Mouse (Mus musculus) embryonic stem cell, embryonic (primary cell): ENCODE measurements at regions not wholly inside any gene's neighbourhood (a gene's known extent, or its start where the extent isn't known, plus 50 kb on each side); places are given as distances from the start of the nearest gene placed in this dataset.

Experiments
- CTCF ChIA-PET, 4 experiments: fragments of 300-600 bp in 2 of 4; fragments of 350-600 bp in 2 of 4; sonication (Branson Sonifier 250); formaldehyde crosslinking; loops; one replicate each; lab custom pipeline; 2022; ENCODE audit warnings: inconsistent platforms in 2 of 4; lab: Charles Lee
- POLR2A ChIA-PET, 4 experiments: fragments of 300-600 bp in 2 of 4; fragments of 350-600 bp in 2 of 4; sonication (Branson Sonifier 250); formaldehyde crosslinking; loops; one replicate each; lab custom pipeline; 2022; ENCODE audit warnings: antibody characterized with exemption in 4 of 4, inconsistent platforms in 1 of 4; lab: Charles Lee

DNA sequence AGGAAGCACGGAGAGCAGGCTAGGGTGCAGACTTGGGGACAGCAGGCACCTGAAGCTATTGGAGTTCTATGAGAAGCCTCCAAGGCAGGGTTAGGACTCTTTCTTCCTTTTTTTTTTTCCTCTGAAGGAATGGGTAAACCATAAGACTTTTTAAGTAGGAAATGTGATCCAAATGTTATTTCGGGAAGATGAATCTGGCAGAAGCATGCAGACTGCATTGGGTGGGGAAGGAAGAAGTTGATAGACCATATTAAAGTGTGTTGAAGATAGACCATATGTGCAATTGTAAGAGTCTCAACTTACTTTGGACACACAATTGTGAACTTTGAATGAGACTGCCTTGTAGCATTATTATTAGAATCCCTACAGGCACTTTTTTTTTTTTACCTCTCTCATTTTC, 304.5 kb downstream of the Ndfip2 start:
- CTCF ChIA-PET: no interaction called here

DNA sequence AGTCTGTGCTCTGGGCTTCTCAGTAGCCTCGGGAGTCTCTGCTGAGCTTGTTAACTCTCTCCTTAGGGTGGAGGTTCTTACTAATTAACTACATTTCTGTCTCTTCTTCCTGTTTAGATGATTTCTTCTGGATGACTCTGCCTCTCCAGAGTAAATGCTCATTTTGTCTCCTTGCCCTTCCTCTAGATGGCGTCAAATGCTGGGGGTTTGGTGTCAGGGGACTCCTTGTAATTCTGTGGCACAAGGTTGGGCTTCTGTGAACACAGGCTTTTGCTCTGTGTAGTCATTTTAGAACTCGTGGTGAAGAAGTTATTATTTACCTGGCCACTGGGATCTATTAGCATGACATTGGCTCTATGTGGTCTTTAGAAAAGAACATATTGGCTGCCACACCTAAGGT, 298.4 kb downstream of the Ndfip2 start:
- POLR2A ChIA-PET: no interaction called here

More for the DNA sequence above, 304.5 kb downstream of the Ndfip2 start:
- POLR2A ChIA-PET: no interaction called here

DNA sequence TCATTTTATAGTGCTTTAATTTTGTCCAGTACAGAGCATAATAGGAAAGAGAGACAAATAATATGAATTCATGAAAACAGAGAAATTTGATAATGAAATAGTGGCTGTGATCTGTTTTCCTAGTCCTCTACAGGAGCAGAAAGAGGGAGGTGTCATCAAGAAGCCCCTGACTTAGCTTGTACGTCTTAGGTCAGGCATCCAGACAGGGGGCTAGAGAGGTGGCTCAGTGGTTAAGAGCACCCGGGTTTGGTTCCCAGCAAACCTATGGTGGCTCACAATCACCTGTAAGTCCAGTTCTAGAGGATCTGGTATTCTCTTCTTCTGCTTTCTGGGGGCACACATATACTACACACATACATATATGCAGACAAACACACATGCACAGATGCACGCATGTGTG, 285.7 kb downstream of the Ndfip2 start:
- ChIA-PET CTCF (no interaction called here), POLR2A (no interaction called here)

More for the DNA sequence above, 298.4 kb downstream of the Ndfip2 start:
- CTCF ChIA-PET: no interaction called here

DNA sequence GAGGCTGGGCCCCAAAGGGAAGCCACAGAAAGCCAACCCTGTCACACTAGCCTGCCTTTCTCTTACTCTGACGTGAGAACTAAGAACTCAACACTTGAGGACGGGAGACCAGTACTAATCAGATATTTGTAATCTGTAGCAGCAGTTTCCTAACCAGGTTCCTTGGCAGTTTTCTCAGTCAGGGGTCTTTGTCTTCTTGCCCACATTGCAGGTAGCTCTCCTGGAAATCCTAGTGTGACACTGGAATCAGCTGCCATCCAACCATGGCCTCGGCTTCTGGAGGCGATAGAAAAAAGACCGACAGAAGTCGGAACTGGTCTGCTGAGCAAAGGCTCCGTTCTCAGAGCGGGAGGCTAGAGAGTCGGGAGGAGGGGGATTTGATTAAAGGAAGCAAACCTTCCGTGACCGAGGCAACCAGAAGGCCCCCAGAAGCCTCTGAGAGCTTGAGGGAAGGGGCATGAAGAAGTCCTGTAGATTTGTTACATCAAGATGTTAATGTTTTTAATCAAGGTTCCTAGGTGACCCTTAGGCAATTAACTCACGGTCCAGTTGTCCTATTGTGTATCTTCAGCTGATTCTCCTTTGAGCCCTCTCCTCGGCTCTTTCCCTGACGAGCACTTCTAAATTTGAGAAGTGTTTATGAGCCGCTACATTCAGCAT, 284.2 kb downstream of the Ndfip2 start:
- ChIA-PET POLR2A (no interaction called here), CTCF (no interaction called here)

DNA sequence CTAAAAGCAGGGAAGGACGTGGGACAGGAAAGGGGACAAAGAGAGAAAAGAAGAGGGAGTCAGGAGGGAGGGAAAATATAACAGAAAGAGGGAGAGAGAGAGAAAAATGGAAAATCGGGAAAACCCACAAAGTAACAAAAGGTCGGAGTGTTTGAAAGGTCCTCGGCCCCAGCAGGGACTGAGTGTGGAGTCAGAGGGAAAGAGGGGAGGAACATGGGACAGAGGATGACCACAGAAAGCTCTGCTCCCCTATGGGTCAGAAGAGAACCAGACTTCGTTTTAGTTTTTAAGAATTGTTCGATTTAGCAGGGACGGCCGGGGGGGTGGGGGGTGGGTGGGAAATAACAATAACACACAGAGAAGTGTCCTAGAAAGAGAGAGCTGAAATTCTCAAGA, 283.7 kb downstream of the Ndfip2 start:
- POLR2A ChIA-PET: no interaction called here
- CTCF ChIA-PET: no interaction called here

DNA sequence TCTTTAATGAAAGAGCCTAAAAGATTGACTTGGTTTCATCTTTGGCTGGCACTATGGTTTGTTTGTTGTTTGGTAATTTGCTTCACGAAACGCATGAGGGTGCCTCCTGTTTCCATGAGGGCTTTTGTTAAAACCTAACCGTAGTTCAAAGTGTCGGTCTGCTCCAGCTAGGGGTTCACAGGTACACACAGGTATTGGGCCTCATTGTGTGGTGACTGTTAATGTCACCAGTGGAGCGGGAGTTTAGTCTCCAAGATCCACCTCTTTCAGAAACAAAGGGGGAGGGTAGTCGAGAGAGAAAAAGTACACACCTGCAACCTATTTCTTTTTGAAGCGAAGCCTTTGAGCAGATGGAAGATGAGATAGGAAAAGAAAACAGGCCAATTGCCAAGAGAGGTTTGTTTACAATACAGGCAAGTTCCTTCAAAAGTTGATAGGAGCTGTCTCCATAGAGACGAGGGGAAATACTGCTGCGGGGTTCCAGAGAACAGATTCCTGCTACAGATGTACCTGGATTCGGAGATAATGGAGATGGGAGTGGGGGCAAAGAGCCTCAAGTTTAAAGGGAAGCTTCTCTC, 273.9 kb downstream of the Ndfip2 start:
- POLR2A ChIA-PET: no interaction called here
- CTCF ChIA-PET: no interaction called here

DNA sequence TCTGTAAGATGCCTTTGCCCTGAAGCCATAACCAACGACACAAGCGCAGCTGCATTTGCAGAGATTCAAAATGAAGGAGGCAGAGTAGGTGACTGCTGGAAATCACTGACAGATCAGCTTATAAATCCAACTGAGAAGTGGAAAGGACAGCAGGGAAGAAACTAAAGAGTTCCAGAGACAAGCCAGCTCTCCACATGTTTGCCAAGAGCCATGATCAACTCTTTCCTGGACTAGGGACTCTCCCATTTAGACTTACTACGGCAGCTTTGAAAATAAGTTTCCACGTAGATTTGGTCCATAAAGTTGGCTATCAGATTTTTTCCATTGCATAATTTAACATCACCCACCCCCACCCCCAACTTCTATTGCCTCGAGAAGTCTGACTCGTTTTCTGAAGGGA, 269.7 kb downstream of the Ndfip2 start:
- ChIA-PET POLR2A (interaction anchor here in 1 of 4 experiments (0.5 kb wide), 1 partner anchor 18 kb away, joined by 3 read pairs; no protein-coding TSS in a partner anchor), CTCF (no interaction called here)

DNA sequence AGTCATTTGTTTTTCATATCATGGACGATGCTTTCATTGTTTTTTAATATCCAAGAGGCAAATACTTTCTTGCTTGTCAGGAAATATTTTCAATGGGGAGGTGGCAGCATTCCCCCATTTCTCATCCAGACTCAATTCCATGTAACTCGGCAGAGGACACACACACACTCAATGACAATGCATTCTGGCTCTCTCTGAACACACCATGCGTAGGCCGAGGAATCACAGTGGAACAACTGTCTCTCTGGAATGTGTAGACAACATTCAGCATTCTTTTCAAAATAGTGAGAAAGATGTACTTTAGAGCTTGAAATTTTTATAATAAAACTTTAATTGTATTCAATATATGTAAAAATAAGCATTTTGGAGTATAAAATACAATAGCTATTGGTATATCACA, 265.5 kb downstream of the Ndfip2 start:
- POLR2A ChIA-PET: no interaction called here
- CTCF ChIA-PET: interaction anchor here in 1 of 4 experiments (0.6 kb wide), 1 partner anchor 291 kb away, joined by 7 read pairs; no protein-coding TSS in a partner anchor

DNA sequence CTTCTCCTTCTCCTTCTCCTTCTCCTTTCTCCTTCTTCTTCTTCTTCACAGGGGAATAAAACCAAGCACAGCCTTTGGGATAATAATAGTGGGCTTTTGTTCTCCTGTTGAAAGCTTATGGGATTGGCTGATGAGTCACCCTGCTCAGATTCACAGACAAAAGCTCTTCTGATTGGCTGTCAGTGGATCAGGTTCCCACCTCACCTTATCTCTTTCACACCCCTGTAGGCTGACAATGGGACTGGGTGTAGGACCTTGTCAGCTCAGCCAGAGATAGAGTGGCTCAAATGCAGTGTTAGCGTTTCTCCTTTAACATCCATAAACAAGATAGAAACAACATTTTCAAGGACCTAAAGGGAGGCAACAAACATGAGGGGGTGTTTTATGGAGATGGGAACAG, 263.9 kb downstream of the Ndfip2 start:
- ChIA-PET CTCF (no interaction called here), POLR2A (no interaction called here)

DNA sequence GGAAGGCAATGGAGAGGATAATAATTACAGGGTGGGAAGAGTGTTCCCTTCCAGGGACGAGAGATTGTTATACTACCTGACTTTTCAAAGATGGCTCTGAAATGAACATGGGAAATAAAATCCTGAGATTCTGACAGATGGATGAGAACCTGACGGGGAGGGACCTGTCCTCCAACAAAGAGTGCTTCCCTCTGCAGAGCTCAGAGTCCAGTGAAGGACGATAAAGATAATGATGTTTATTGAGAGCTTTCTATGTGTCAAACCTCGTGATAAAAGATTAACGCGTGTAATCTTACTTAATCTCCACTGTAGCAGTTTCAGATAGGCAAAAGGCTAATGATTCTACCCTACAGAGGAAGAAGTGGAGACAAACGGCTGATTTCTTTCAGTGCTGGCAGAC, 260.3 kb downstream of the Ndfip2 start:
- ChIA-PET CTCF (no interaction called here), POLR2A (no interaction called here)

DNA sequence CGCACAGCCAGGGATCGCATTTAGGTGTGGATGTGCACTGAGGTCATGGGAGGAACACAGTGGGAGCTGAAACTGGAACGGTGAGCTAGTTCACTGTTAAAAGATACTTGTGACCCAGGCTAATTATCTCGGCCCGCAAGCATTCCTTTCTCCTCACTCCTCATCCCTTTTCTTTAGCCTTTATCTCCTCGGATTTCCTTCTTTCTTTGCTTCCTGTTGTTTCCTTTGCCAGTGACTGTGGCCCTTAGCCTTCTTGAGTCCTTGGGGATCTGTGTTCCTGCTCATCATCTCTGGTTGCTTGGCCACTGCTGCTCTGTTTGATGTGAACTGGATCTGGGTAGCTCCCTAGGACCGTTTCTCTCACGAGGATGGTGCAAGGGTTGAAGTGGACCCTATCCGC, 256.0 kb downstream of the Ndfip2 start:
- CTCF ChIA-PET: interaction anchor here in 2 of 4 experiments (0.6 to 0.8 kb wide), 2 partner anchors 8 to 11 kb away, joined by 4 to 7 read pairs; no protein-coding TSS in a partner anchor

DNA sequence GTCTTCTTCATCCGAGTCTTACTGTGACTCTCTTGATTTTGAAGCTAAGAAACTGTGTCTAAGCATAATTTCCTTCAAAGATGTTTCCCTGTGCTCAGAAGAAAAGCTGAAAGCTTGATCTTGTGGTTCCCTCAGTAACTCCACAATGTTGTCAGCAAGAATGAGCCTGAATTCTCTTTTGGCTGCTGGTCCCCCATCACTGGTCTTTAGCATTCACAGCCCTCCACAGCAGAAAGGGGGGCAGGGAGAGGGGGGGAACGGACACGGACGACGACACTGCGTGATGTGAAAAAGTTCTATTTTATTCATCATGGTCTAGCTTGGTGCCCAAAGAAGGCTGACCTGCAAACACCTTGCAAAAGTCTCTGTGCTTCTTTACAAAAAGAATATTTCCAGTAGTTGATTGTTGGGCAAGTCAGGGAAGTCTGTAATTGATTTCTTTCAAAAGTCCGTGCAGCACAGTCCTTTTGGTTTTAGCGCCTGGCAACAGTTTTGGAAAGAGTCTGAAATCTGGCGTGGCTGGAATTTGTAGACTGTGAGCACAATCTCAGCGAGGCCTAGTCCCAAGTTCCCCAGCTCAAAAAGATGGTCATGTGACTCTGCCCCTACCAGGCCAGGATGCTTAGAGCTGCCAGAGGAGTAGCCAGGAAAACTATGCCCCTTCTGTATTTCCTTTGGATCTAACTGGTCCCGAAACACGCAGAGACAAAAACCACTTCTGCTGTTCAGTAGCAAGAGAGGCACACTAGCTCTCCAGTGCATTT, 254.7 kb downstream of the Ndfip2 start:
- POLR2A ChIA-PET: no interaction called here
- CTCF ChIA-PET: no interaction called here

More for the DNA sequence above, 256.0 kb downstream of the Ndfip2 start:
- POLR2A ChIA-PET: no interaction called here

DNA sequence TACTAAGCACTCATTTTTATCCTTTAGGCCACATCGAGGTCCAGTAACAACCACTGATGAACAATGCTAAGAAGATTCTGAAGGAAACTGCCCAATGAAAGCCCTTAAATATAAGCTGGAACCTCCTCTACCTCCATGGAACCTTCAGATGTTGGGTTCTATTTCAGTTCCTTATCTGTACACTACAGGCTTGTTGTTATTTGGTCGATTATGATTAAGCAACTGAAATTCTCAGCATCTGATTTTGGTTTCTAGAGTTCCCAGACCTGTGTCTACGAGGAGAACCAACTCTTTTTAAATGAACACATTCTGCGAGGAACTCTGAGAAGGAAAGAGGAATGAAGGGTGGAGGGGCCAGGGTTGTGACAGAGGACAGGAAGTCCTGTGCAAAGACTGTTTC, 253.5 kb downstream of the Ndfip2 start:
- POLR2A ChIA-PET: no interaction called here
- CTCF ChIA-PET: no interaction called here

DNA sequence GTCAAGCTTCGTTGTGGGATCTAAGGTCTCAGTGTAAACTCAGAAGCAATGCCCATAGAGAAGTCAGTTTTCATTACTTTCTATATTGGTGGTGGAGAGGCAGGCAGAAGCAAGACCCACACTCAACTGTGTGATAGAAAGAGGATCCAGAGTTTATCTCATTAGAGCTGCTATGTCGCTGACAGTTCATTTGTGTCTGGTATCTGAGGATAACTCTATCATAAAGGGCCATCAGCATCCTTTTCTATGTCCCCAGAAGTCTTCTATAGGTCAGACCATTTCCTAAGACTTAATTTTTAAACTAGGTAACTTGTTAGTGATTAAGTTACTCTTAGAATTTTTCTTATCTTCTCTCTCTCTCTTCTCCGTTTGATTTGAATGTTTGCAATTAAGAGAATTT, 252.8 kb downstream of the Ndfip2 start:
- ChIA-PET CTCF (no interaction called here), POLR2A (no interaction called here)

DNA sequence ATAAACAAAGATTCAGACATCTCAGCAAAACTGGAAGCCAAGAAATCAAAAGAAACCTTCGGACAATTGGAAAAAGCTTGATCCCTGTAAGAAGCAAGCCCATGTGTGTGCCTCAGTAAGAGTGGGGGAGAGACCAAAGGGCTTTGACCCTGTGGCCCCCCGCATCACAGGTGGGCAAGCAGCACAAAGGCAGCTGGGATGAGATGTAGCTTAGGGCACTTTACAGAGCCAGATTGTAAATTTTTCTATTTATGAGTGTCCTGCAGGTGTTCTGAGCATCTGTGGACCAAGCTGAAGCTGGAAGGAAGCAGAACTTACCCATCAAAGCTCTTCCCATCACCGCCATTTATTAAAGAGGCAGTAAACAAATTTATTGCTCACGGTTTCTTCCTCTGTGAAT, 246.9 kb downstream of the Ndfip2 start:
- ChIA-PET POLR2A (no interaction called here), CTCF (no interaction called here)

DNA sequence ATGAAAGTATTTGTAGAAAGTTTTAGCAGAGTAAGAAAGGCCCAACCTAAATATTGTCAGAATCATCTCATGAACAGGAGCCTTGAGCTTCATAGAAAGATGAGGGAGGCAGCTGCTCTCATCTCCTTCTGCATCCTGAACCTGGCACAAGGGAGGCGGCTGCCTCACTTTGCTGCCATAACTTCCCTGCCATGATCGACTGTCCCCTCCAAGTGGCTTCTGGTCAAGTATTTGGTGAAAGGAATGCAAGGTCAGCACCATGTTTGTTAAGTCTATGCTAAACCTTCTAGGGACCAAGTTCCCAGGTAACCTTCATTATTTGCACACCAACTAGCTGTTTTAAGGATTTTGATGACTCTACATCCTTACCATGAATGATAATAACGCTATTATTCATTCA, 246.0 kb downstream of the Ndfip2 start:
- ChIA-PET CTCF (no interaction called here), POLR2A (no interaction called here)

DNA sequence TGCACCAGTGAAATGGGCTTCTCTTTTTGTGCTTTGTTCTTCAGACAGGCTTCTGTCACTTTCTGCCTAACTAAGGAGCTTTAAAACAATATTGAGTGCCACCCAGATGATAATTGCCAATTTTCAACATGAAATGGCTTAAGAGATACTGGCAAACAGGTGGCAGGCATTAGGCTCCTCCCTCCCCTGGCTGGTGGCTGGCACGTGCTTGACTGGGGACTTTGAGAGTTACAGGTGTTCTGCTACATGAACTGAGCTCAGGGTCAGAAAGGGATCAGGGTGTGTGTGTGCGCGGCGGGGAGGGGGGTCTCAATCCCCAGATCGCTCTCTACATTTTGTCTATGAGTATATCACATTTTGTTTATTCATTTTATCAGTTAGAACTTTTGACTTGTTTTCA, 245.4 kb downstream of the Ndfip2 start:
- POLR2A ChIA-PET: no interaction called here

DNA sequence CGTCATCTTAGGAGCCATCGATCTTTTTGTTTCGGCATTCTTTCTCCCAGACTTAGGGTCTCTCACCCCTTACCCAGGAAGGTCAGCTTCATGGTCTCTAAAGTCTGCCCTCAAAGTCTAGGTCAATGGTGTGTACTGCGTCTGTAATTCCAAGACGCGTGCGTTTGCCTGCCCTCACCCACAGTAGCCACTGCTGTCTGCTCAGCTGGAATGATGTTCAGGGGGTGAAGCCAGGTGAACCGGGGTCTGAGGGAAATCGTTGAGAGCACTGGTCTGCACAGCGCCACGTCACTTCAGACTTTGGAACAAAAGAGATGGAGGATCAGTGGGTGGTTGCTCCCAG, 244.2 kb downstream of the Ndfip2 start:
- ChIA-PET POLR2A (interaction anchor here in 3 of 4 experiments (0.6 to 0.8 kb wide), 3 partner anchors 44 to 604 kb away, joined by 3 read pairs; no protein-coding TSS in a partner anchor), CTCF (interaction anchor here in 1 of 4 experiments (0.6 kb wide), 1 partner anchor 19 kb away, joined by 7 read pairs; no protein-coding TSS in a partner anchor)

More for the DNA sequence above, 245.4 kb downstream of the Ndfip2 start:
- CTCF ChIA-PET: no interaction called here

DNA sequence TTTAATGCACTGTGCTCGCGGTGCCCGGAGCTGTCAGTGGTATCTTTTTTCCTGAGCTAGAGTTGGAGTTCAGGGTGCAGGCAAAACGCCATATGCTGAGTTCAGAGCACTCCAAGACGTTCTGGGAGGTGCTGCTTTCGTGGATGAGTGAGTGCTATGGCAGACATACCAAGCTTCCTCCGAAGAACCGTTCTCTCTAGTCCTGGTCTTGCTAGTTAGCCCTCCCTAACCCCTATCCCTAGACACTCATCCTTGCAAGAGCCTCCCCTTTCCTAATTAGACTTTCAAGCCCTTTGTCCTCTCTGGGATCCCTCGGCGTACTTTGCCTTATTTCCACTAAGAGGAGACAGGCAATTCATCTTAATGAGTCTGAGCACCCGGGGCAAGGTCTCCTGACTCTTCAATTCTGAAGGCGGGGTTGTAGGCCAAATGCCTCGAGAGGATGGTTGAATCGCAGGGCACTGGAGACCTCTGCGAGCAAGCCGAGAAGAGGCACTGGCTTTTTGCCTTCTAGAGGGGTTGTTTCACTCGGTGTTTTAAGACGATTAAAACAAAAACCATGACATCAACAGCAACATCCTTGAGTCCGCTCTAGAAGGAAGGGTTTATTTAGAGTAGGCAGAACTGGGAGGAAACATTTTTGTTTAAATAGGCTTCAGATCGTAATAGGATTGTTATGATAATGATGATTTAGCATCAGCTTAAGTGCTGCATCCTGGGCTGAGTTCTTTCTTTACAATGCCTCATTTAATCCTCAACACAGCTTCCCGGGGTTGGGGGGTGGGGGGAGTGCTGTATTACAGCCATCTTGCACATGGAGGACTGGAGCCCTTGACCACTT, 243.6 kb downstream of the Ndfip2 start:
- CTCF ChIA-PET: interaction anchor here in 1 of 4 experiments (0.6 kb wide), 1 partner anchor 18 kb away, joined by 7 read pairs; no protein-coding TSS in a partner anchor
- POLR2A ChIA-PET: interaction anchor here in 3 of 4 experiments (0.5 to 0.8 kb wide), 4 partner anchors 45 to 605 kb away, joined by 3 read pairs; no protein-coding TSS in a partner anchor
